ENCODE assay signal across 9 mouse cellular contexts in the genomic region with DNA sequence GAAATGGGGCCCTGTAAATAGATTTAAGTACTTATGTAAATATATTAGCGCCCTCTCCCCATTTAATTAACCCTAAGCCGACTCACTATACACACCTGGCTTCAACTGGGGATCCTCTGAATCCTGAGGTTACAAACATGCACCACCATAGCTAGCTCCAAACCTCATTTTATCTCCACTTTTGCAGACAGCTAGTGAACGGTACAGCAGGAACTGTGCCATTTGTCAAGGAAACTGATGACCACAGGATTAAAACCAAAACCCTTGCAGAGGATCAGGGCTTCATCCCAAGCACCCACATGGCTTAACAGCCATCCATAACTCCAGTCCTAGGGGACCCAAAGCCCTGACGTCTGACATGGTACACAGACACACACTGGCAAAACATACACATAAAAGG. TPM values are rescaled to one million over a fixed set of nuclear protein-coding genes. Genes with fewer than 3 reads are reported as not detected.
DNase-seq lines count a peak whose midpoint lies in the region; ATAC-seq and TF ChIP-seq lines count a peak whose summit lies in the region.
"Had no signal": no experiment of that assay in that cellular context is flagged by ENCODE, and none has a peak within 500 bp of the region (broad histone marks: within the 10 kb centered on the region; RNA-seq: fewer than 3 reads in every experiment).

No protein-coding gene starts in this region.

- H3K27me3 ChIP-seq in heart, embryonic 13.5 days (replicated peaks): no peaks in the 10 kb centered on the region
- H3K27me3 ChIP-seq in MEL (ENCODE audit: control insufficient read depth in 1 of 2, insufficient read depth in 2 of 2, low read length in 2 of 2): no peaks in the 10 kb centered on the region
- no peaks in the 10 kb centered on the region for H3K27me3 ChIP-seq in hindbrain, embryonic 11.5 days (ENCODE audit: control insufficient read depth, insufficient read depth, low read length)
- no peaks in the 10 kb centered on the region for H3K27me3 ChIP-seq in midbrain, embryonic 10.5 days (ENCODE audit: low read depth, poor library complexity, severe bottlenecking)

- H3K9me3 ChIP-seq in heart, embryonic 13.5 days: no peaks in the 10 kb centered on the region
- no peaks in the 10 kb centered on the region for H3K9me3 ChIP-seq in MEL (replicated peaks; ENCODE audit: insufficient read depth, low read length)
- H3K9me3 ChIP-seq in hindbrain, embryonic 11.5 days (ENCODE audit: control insufficient read depth, low read length): no peaks in the 10 kb centered on the region
- no peaks in the 10 kb centered on the region for H3K9me3 ChIP-seq in midbrain, embryonic 10.5 days (replicated peaks)

- peaks cover 6% of the 10 kb centered on the region for H3K79me2 ChIP-seq in MEL (ENCODE audit: control insufficient read depth, insufficient read depth, low read length, poor library complexity)

- no peak for TF ChIP-seq CTCF in MEL (IDR thresholded peaks at IDR 0.05 in 2 of 3, conservative IDR thresholded peaks at IDR 0.05 in 1 of 3; ENCODE audit: control insufficient read depth in 1 of 3, insufficient read depth in 1 of 3, low read depth in 2 of 3, low read length in 3 of 3, poor library complexity in 1 of 3, severe bottlenecking in 1 of 3)

- 22% methylated on average over 4 of the region's 4 CpGs for WGBS in heart, embryonic 13.5 days
- WGBS in hindbrain, embryonic 11.5 days: 38% methylated on average over 4 of the region's 4 CpGs
- 37% methylated on average over 4 of the region's 4 CpGs for WGBS in midbrain, embryonic 10.5 days

- peaks cover 34% of the 10 kb centered on the region for H3K36me3 ChIP-seq in heart, embryonic 13.5 days
- H3K36me3 ChIP-seq in MEL (ENCODE audit: control insufficient read depth in 1 of 2, insufficient read depth in 2 of 2, low read length in 2 of 2): peaks cover 3 to 25% of the 10 kb centered on the region in 2 experiments
- no peaks in the 10 kb centered on the region for H3K36me3 ChIP-seq in hindbrain, embryonic 11.5 days (ENCODE audit: control insufficient read depth, insufficient read depth, low read length)
- H3K36me3 ChIP-seq in midbrain, embryonic 10.5 days: peaks cover 54% of the 10 kb centered on the region

- peak overlapping the region; percentile 85; the same call in 1 of the 2 replicates for H3K27ac ChIP-seq in heart, embryonic 13.5 days (replicated peaks)
- peak overlapping the region; percentile 78 for H3K27ac ChIP-seq in MEL (ENCODE audit: control insufficient read depth, low read depth, low read length)
- no peak overlapping the region; the same call in 1 of the 2 replicates for H3K27ac ChIP-seq in hindbrain, embryonic 11.5 days (ENCODE audit: low read depth, low read length)
- H3K27ac ChIP-seq in midbrain, embryonic 10.5 days (replicated peaks): peak overlapping the region; percentile 88

- no peak; a peak in 1 of 4 replicates for TF ChIP-seq EP300 in MEL (IDR thresholded peaks at IDR 0.05; ENCODE audit: low read depth in 1 of 2, low read length in 2 of 2)

- H3K4me2 ChIP-seq in heart, embryonic 13.5 days: peak overlapping the region; percentile 87
- peak overlapping the region; percentile 80 for H3K4me2 ChIP-seq in hindbrain, embryonic 11.5 days (replicated peaks; ENCODE audit: low read depth, low read length)

- TF ChIP-seq RAD21 in MEL (IDR thresholded peaks at IDR 0.05; ENCODE audit: low read depth, low read length): no peak

- peaks cover 25% of the 10 kb centered on the region for H3K4me1 ChIP-seq in heart, embryonic 13.5 days
- peaks cover 12 to 22% of the 10 kb centered on the region in 2 experiments for H3K4me1 ChIP-seq in MEL (ENCODE audit: control insufficient read depth in 1 of 2, insufficient read depth in 2 of 2, low read length in 2 of 2)
- H3K4me1 ChIP-seq in hindbrain, embryonic 11.5 days (replicated peaks; ENCODE audit: control insufficient read depth, insufficient read depth, low read length): peaks cover 2% of the 10 kb centered on the region
- H3K4me1 ChIP-seq in midbrain, embryonic 10.5 days: peaks cover 35% of the 10 kb centered on the region

- DNase-seq in heart, postnatal 25 days (ENCODE audit: low spot score): no peak
- peak; percentile 48 for DNase-seq in MEL (ENCODE audit: low read depth, low spot score)
- no peak for DNase-seq in hindbrain, embryonic 11.5 days (ENCODE audit: low spot score)
- no peak for DNase-seq in midbrain, embryonic 10.5 days (ENCODE audit: low spot score)
- DNase-seq in spleen, postnatal 36 days (ENCODE audit: low spot score in 2 of 2): no peak
- DNase-seq in spleen, postnatal 4 days (ENCODE audit: low spot score in 2 of 2): no peak
- no peak for DNase-seq in left cerebral cortex, adult 18-20 months (ENCODE audit: low spot score in 2 of 2)
- DNase-seq: kidney, postnatal 4 days had no signal

- intact Hi-C loops in heart, postnatal 25 days (cut with DNase I): loop anchor here (5.0 kb wide), 1 partner anchor 217 kb away; no protein-coding TSS in a partner anchor

- H3K9ac ChIP-seq in heart, embryonic 13.5 days: peak overlapping the region; percentile 88
- peak overlapping the region; percentile 73 for H3K9ac ChIP-seq in MEL (ENCODE audit: control insufficient read depth, low read depth, low read length, poor library complexity, severe bottlenecking)
- H3K9ac ChIP-seq in hindbrain, embryonic 11.5 days (ENCODE audit: low read depth, low read length): peak overlapping the region; percentile 72; the same call in 1 of the 2 replicates

- no peak for ATAC-seq in heart, embryonic 13.5 days (ENCODE audit: extremely low read depth, insufficient number of reproducible peaks, low FRiP score, low TSS enrichment)
- no peak for ATAC-seq in hindbrain, embryonic 11.5 days (ENCODE audit: low FRiP score)

- no peak for TF ChIP-seq POLR2A in MEL (IDR thresholded peaks at IDR 0.05; ENCODE audit: control insufficient read depth in 1 of 2, insufficient read depth in 1 of 2, low read depth in 1 of 2, low read length in 2 of 2, poor library complexity in 1 of 2)

- peak overlapping the region; percentile 62 for H3K4me3 ChIP-seq in heart, embryonic 13.5 days
- H3K4me3 ChIP-seq in MEL (ENCODE audit: control insufficient read depth in 1 of 2, insufficient read depth in 1 of 2, low read depth in 2 of 2, low read length in 2 of 2): no peak overlapping the region
- H3K4me3 ChIP-seq in hindbrain, embryonic 11.5 days (ENCODE audit: low read depth, low read length): peak overlapping the region; percentile 50
- peak overlapping the region; percentile 63 for H3K4me3 ChIP-seq in midbrain, embryonic 10.5 days

RNA-seq across cellular contexts. Expression of gene Dctpp1, which starts 5.5 kb away (rescaled TPM):
- 161 and 179 TPM in 2 replicates for polyA plus RNA-seq in heart, embryonic 13.5 days (2015; fragmentation: Nextera tagmentation; extraction: Ambion mirVana)
- total RNA-seq in heart, postnatal 25 days (2021): 10 to 100 TPM; 46.7 to 47.5 TPM
- 238 and 253 TPM in 2 replicates for total RNA-seq in MEL (2012; rRNA removed)
- polyA plus RNA-seq in MEL (2012; ENCODE audit: insufficient read depth in 1 of 2, insufficient read length in 2 of 2, low read depth in 1 of 2, low replicate concordance in 2 of 2, missing spikeins in 1 of 2): 100 to 1,000 TPM in 1 of 2 experiments, not detected in 1; 290 TPM
- polyA plus RNA-seq in hindbrain, embryonic 11.5 days (2014; fragmentation: Nextera tagmentation; extraction: Ambion mirVana): 193 and 214 TPM in 2 replicates
- 289 and 345 TPM in 2 replicates for polyA plus RNA-seq in midbrain, embryonic 10.5 days (2016; fragmentation: Nextera tagmentation; extraction: Ambion mirVana)
- total RNA-seq in left cerebral cortex, adult 18-20 months (2021): 10 to 100 TPM; 20.8 to 23.2 TPM

RNA-seq across cellular contexts. Expression of gene Zfp771, which starts 10.9 kb away (rescaled TPM):
- 32.6 and 32.9 TPM in 2 replicates for polyA plus RNA-seq in heart, embryonic 13.5 days (2015; fragmentation: Nextera tagmentation; extraction: Ambion mirVana)
- 10 to 100 TPM; 17.1 to 20.9 TPM for total RNA-seq in heart, postnatal 25 days (2021)
- total RNA-seq in MEL (2012; rRNA removed): 33.4 and 37.6 TPM in 2 replicates
- 10 to 100 TPM in 1 of 2 experiments, not detected in 1; 58.3 TPM for polyA plus RNA-seq in MEL (2012; ENCODE audit: insufficient read depth in 1 of 2, insufficient read length in 2 of 2, low read depth in 1 of 2, low replicate concordance in 2 of 2, missing spikeins in 1 of 2)
- 53.2 and 54.0 TPM in 2 replicates for polyA plus RNA-seq in hindbrain, embryonic 11.5 days (2014; fragmentation: Nextera tagmentation; extraction: Ambion mirVana)
- 59.4 TPM in 2 replicates for polyA plus RNA-seq in midbrain, embryonic 10.5 days (2016; fragmentation: Nextera tagmentation; extraction: Ambion mirVana)
- 10 to 100 TPM; 55.2 to 57.9 TPM for total RNA-seq in left cerebral cortex, adult 18-20 months (2021)

RNA-seq across cellular contexts. Expression of gene Sephs2, which starts 18.8 kb away (rescaled TPM):
- polyA plus RNA-seq in heart, embryonic 13.5 days (2015; fragmentation: Nextera tagmentation; extraction: Ambion mirVana): 57.1 and 61.6 TPM in 2 replicates
- 10 to 100 TPM; 27.8 to 30.0 TPM for total RNA-seq in heart, postnatal 25 days (2021)
- total RNA-seq in MEL (2012; rRNA removed): 177 and 182 TPM in 2 replicates
- polyA plus RNA-seq in MEL (2012; ENCODE audit: insufficient read depth in 1 of 2, insufficient read length in 2 of 2, low read depth in 1 of 2, low replicate concordance in 2 of 2, missing spikeins in 1 of 2): 100 to 1,000 TPM in 1 of 2 experiments, not detected in 1; 109 TPM
- polyA plus RNA-seq in hindbrain, embryonic 11.5 days (2014; fragmentation: Nextera tagmentation; extraction: Ambion mirVana): 80.8 and 86.6 TPM in 2 replicates
- 71.2 and 76.9 TPM in 2 replicates for polyA plus RNA-seq in midbrain, embryonic 10.5 days (2016; fragmentation: Nextera tagmentation; extraction: Ambion mirVana)
- 10 to 100 TPM; 33.4 to 35.8 TPM for total RNA-seq in left cerebral cortex, adult 18-20 months (2021)

RNA-seq across cellular contexts. Expression of gene Sept1, which starts 22.1 kb away (rescaled TPM):
- polyA plus RNA-seq in heart, embryonic 13.5 days (2015; fragmentation: Nextera tagmentation; extraction: Ambion mirVana): 23.1 and 23.2 TPM in 2 replicates
- 1 to 10 TPM; 3.2 to 6.7 TPM for total RNA-seq in heart, postnatal 25 days (2021)
- 30.6 and 41.3 TPM in 2 replicates for total RNA-seq in MEL (2012; rRNA removed)
- polyA plus RNA-seq in MEL (2012; ENCODE audit: insufficient read depth in 1 of 2, insufficient read length in 2 of 2, low read depth in 1 of 2, low replicate concordance in 2 of 2, missing spikeins in 1 of 2): 100 to 1,000 TPM in 1 of 2 experiments, not detected in 1; 116 TPM
- polyA plus RNA-seq in hindbrain, embryonic 11.5 days (2014; fragmentation: Nextera tagmentation; extraction: Ambion mirVana): 23.7 and 30.0 TPM in 2 replicates
- polyA plus RNA-seq in midbrain, embryonic 10.5 days (2016; fragmentation: Nextera tagmentation; extraction: Ambion mirVana): 31.8 and 32.7 TPM in 2 replicates
- total RNA-seq in left cerebral cortex, adult 18-20 months (2021): 1 to 10 TPM; 4.4 to 4.5 TPM

RNA-seq across cellular contexts. Expression of gene Zfp553, which starts 22.1 kb away (rescaled TPM):
- 21.4 and 24.1 TPM in 2 replicates for polyA plus RNA-seq in heart, embryonic 13.5 days (2015; fragmentation: Nextera tagmentation; extraction: Ambion mirVana)
- 1 to 10 TPM; 6.0 to 7.1 TPM for total RNA-seq in heart, postnatal 25 days (2021)
- 13.9 and 14.6 TPM in 2 replicates for total RNA-seq in MEL (2012; rRNA removed)
- polyA plus RNA-seq in MEL (2012; ENCODE audit: insufficient read depth in 1 of 2, insufficient read length in 2 of 2, low read depth in 1 of 2, low replicate concordance in 2 of 2, missing spikeins in 1 of 2): 10 to 100 TPM in 1 of 2 experiments, not detected in 1; 19.0 TPM
- 26.5 and 29.7 TPM in 2 replicates for polyA plus RNA-seq in hindbrain, embryonic 11.5 days (2014; fragmentation: Nextera tagmentation; extraction: Ambion mirVana)
- 75.4 and 78.6 TPM in 2 replicates for polyA plus RNA-seq in midbrain, embryonic 10.5 days (2016; fragmentation: Nextera tagmentation; extraction: Ambion mirVana)
- 10 to 100 TPM; 21.3 to 22.1 TPM for total RNA-seq in left cerebral cortex, adult 18-20 months (2021)

Comparison
In these comparisons a context has a peak if more than half of its experiments do, and no peak if none do; other contexts are left out.
1. H3K4me3 ChIP-seq: peak in heart, embryonic 13.5 days (single experiment), hindbrain, embryonic 11.5 days (single experiment) and midbrain, embryonic 10.5 days (single experiment); none in MEL (0 of 2).
2. Peak in every context shown above with its lines, with median percentiles within 50 percentile points of each other: H3K9ac ChIP-seq.